Mouse (Mus musculus) kidney, embryonic 14.5 days (tissue): ENCODE results near the gene Pkp4. TPM values are rescaled to one million over a fixed set of nuclear protein-coding genes. Genes with fewer than 3 reads are reported as not detected.
A peak's percentile ranks its signal among the peaks of the same experiment; 100 is the strongest.
"Not testable (repeated sequence)": the region's sequence is repeated elsewhere in the genome, so short reads cannot be mapped to it uniquely, and the experiment has no call there.

Source experiments
- ATAC-seq: fragments of 200-750 bp; cut with Nextera tagmentation; 2 replicates; pipeline ENCODE4 v1.8.0; 2017; ENCODE audit warnings: moderate number of reproducible peaks, mild to moderate bottlenecking, moderate TSS enrichment, moderate library complexity; ENCODE audit not compliant: low FRiP score, low TSS enrichment
- H3K27ac ChIP-seq: fragments of 300-500 bp; sonication (generic); 2 replicates; pipeline ENCODE4 v1.5.1; 2014; ENCODE audit warnings: low read depth, mild to moderate bottlenecking, low read length, moderate library complexity, mixed read lengths
- H3K27me3 ChIP-seq: fragments of 300-500 bp; sonication (generic); 2 replicates; pipeline ENCODE4 v1.6.1; 2014; ENCODE audit warnings: mild to moderate bottlenecking, low read length; ENCODE audit not compliant: control insufficient read depth, insufficient read depth
- H3K36me3 ChIP-seq: fragments of 300-500 bp; sonication (generic); 2 replicates; pipeline ENCODE4 v1.6.1; 2014; ENCODE audit warnings: low read length, mixed read lengths; ENCODE audit not compliant: control insufficient read depth, insufficient read depth
- H3K4me1 ChIP-seq: fragments of 300-500 bp; sonication (generic); 2 replicates; pipeline ENCODE4 v1.6.1; 2014; ENCODE audit warnings: low read length, mixed read lengths; ENCODE audit not compliant: control insufficient read depth, insufficient read depth
- H3K4me2 ChIP-seq: fragments of 300-500 bp; sonication (generic); replicated peaks from 2 replicates; pipeline ENCODE4 v1.6.1; 2014; ENCODE audit warnings: low read depth, mild to moderate bottlenecking, low read length
- H3K4me3 ChIP-seq: fragments of 300-500 bp; sonication (generic); 2 replicates; pipeline ENCODE4 v1.5.1; 2014; ENCODE audit warnings: mild to moderate bottlenecking, low read length
- H3K9ac ChIP-seq: fragments of 300-500 bp; sonication (generic); 2 replicates; pipeline ENCODE4 v1.6.1; 2014; ENCODE audit warnings: low read depth, mild to moderate bottlenecking, low read length, moderate library complexity
- H3K9me3 ChIP-seq: fragments of 300-500 bp; sonication (generic); 2 replicates; pipeline ENCODE4 v1.6.1; 2016; ENCODE audit warnings: low read length; ENCODE audit not compliant: control insufficient read depth
- WGBS: fragments of 180-500 bp; shearing (Covaris S2); extraction: QIAGEN DNeasy Blood & Tissue Kit; methylation state at CpG from one replicate; pipeline ENCODE4 v1.1.7; 2014; 5-methylcytosine and 5-hydroxymethylcytosine counted together
- polyA plus RNA-seq: library from polyadenylated mRNA; unstranded; fragments of >200 nt; fragmentation: Nextera tagmentation; extraction: Ambion mirVana; gene quantifications from 2 replicates; pipeline ENCODE4 v1.2.1, GENCODE M21; 2014

Gene Pkp4
- polyA plus RNA-seq, 1 experiment from 2014 or later, result 29.7 TPM

DNA sequence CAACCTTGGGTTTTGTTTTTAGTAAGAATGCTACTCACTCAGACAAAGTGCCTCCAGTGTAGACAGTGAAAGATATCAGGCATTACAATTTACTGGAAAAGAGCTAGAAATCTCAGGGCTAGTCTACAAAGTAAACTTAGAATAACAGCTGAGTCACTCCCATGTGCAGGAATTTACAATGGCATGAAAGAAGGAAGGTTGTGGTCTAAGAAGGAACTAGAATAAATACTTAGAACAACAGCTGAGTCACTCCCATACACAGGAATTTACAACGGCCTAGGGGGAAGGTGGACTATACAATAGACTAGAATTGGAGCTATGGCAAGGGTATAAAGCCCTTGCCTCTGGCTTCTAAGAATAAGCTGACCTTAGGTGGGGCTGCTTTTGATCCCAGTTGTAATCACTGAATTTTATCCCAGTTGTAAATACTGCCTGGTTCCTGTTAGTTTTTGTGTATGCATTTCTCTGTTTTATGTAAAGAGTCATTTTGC is 234.6 kb downstream of the Pkp4 start:
- ATAC-seq, H3K36me3 ChIP-seq, H3K27ac ChIP-seq, H3K4me2 ChIP-seq, H3K9ac ChIP-seq, H3K4me1 ChIP-seq, H3K27me3 ChIP-seq, H3K4me3 ChIP-seq, H3K9me3 ChIP-seq: not testable (repeated sequence)
- 91% methylated on average over 1 of the region's 1 CpGs for whole genome bisulfite sequencing

DNA sequence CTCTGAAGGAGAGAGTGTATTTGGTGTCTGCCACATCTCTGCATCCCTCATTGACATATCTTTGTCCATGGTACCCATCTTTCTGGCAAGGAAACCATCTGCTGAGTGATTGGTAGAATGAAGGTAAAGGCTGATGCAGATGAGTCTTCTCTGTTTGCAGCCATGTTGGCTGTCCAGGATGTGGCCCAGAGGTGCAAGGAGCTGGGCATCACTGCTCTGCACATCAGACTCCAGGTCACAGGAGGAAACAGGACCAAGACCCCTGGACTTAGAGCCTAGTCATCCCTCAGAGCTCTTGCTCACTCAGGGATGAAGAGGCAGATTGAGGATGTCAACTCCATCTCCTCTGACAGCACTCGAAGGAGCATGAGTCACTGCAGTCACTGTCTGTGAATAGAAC is 235.9 kb downstream of the Pkp4 start:
- H3K27ac ChIP-seq, result no peak overlapping the region
- no peak overlapping the region for H3K9ac ChIP-seq
- H3K4me1 ChIP-seq, result peaks cover 6% of the 10 kb centered on the region; the same call in 1 of the 2 replicates
- H3K4me2 ChIP-seq, result no peak overlapping the region
- no peak overlapping the region for H3K4me3 ChIP-seq
- H3K36me3 ChIP-seq, result no peaks in the 10 kb centered on the region
- no peaks in the 10 kb centered on the region for H3K27me3 ChIP-seq
- 78% methylated on average over 1 of the region's 1 CpGs for WGBS
- no peaks in the 10 kb centered on the region for H3K9me3 ChIP-seq
- no peak for ATAC-seq

DNA sequence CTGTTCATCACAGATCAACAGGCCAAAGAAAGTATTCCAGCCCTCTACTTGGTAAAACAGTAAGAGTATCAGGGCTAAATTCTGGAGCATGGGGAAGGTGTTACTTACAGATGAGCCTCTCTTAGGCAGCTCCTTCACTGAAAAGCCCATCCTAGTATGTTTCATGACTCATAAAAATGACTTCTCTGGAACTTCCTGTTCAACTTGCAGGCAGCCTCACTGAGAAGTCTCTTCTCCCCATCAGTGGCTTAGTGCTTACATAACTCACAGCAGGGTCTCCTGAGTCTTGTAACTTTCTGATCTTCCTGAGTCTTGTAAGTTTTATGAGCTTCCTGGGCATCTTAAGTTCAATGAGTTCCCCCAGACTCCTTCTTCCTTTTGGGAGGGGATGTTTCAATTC is 236.9 kb downstream of the Pkp4 start:
- Histone ChIP-seq H3K9ac (no peak overlapping the region), H3K27ac (no peak overlapping the region), H3K4me3 (no peak overlapping the region), H3K4me2 (no peak overlapping the region), H3K9me3 (no peaks in the 10 kb centered on the region), H3K36me3 (no peaks in the 10 kb centered on the region), H3K4me1 (peaks cover 15% of the 10 kb centered on the region), H3K27me3 (no peaks in the 10 kb centered on the region)
- ATAC-seq, result no peak

DNA sequence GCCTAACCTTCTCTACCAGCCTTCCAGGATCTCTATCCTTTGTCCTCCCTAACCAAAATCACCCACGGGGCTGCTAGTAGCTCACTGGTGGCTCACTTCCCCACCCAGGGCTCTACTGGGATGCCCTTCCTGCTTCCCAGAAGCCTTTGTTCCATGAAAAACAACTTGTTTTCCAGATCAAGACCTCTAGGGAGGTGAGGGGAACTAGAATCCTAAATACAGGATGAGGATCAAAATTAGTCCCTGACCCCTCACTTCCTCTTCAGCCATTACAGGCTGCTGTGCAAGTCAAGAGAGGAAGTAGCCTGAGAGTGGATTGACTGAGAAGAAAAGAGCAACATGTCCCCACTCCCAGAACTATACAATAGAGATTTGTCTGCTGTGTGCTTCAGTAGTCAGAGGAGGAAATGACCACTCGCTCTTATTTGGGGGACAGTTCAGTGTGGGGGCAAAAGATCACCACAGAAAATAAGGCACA is 240.3 kb downstream of the Pkp4 start:
- no peaks in the 10 kb centered on the region for H3K36me3 ChIP-seq
- WGBS, result 52% methylated on average over 2 of the region's 2 CpGs
- no peaks in the 10 kb centered on the region for H3K27me3 ChIP-seq
- ATAC-seq, result no peak
- no peak overlapping the region for H3K9ac ChIP-seq
- no peak overlapping the region for H3K4me2 ChIP-seq
- H3K27ac ChIP-seq, result peak overlapping the region; percentile 25; the same call in 1 of the 2 replicates
- no peaks in the 10 kb centered on the region for H3K9me3 ChIP-seq
- no peak overlapping the region for H3K4me3 ChIP-seq
- H3K4me1 ChIP-seq, result peaks cover 16% of the 10 kb centered on the region

DNA sequence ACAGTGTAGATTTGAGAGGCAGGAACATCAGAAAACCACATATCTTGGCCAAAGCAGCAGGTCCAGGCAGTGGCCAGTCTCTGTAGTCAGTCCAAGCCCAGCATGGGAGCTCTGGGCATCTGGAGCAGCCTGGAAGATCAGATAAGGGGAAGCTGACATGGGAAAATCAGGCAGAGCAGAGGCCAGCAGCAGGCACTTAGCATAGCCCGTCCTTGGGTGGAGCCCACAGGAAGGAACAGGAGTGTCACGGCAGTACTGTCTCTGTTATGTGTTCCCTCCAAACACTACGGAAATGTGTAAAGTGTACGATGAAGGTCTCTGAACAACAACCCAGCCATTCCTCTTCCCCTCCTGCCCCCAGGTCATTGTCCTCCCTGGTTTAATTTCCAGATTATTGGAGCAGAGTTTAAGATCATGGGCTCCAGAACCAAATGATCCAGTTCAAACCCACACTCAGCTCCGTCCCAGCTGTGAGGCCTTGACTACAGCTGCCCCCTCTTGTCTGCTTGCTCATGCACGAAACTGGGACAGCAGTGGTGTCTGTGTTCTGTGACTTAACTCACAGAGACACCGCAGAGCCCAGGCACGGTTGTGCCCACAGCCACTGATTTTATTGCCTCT is 241.3 kb downstream of the Pkp4 start:
- ATAC-seq, result peak; percentile 62; the same call in 1 of the 2 replicates
- peaks cover 16% of the 10 kb centered on the region for H3K4me1 ChIP-seq
- no peak overlapping the region for H3K4me3 ChIP-seq
- H3K9ac ChIP-seq, result no peak overlapping the region
- WGBS, result 25% methylated on average over 8 of the region's 8 CpGs
- H3K27ac ChIP-seq, result peak overlapping the region; percentile 25; the same call in 1 of the 2 replicates
- H3K27me3 ChIP-seq, result no peaks in the 10 kb centered on the region
- H3K36me3 ChIP-seq, result no peaks in the 10 kb centered on the region
- no peak overlapping the region for H3K4me2 ChIP-seq
- no peaks in the 10 kb centered on the region for H3K9me3 ChIP-seq

DNA sequence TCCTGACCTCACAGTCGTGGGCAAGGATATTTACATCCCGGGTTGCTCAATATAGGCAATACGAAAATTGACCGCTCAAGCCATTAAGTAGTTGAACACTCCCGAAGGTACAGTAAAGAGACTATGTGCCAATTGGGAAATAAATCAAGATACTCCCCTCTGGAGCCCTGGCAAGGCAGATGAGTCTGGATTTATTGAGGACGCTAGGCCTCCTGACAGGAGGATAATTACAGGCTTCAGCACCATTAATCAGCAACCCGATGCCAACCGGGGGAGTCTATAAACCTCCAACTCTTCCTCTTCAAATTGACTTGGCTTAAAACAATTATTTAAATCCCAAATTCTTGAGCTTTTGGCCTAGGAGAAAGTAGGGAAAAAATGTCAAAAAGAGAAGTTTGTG is 243.4 kb downstream of the Pkp4 start:
- peak; percentile 72 for ATAC-seq

More for the DNA sequence above, 243.4 kb downstream of the Pkp4 start:
- Histone ChIP-seq H3K36me3 (no peaks in the 10 kb centered on the region), H3K27me3 (no peaks in the 10 kb centered on the region), H3K9me3 (no peaks in the 10 kb centered on the region), H3K9ac (no peak overlapping the region), H3K27ac (no peak overlapping the region), H3K4me1 (peaks cover 16% of the 10 kb centered on the region), H3K4me3 (no peak overlapping the region), H3K4me2 (no peak overlapping the region)
- WGBS, result 28% methylated on average over 8 of the region's 8 CpGs

Other genes starting within 250 kb of the Pkp4 start
- 1.0 and 1.2 TPM in 2 replicates for gene Ccdc148, start 167 bp upstream of the Pkp4 start, polyA plus RNA-seq